In the genomic region with DNA sequence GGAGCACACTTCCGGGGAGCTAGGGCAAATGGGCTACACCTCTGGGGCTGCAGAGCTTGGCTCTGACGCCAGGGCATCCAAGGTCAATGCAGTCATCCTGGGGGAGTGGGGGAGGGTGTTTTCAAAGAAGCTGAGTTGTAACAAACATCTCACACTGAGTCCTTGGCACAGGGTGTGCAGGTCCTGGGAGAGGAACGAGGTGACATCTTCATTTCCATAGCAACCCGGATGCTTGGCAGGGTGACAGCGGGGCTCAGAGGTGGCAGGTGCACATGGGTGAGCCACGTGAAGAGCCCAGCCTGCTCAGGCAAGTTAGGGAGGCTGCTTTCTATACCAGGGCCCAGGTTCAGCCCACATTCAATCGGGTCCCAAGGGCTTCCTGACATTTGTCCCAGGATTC, we compare ENCODE assay signal across 11 mouse cellular contexts. TPM values are rescaled to one million over a fixed set of nuclear protein-coding genes. Genes with fewer than 3 reads are reported as not detected.
A peak's percentile ranks its signal among the peaks of the same experiment; 100 is the strongest.
DNase-seq lines count a peak whose midpoint lies in the region; ATAC-seq and TF ChIP-seq lines count a peak whose summit lies in the region.
"Had no signal": no experiment of that assay in that cellular context is flagged by ENCODE, and none has a peak within 500 bp of the region (broad histone marks: within the 10 kb centered on the region; RNA-seq: fewer than 3 reads in every experiment).

No protein-coding gene starts in this region.

- TF ChIP-seq CTCF in gastrocnemius, adult 2 months (IDR thresholded peaks at IDR 0.05), result no peak
- no peak for TF ChIP-seq CTCF in stomach, postnatal 0 days (IDR thresholded peaks at IDR 0.05; ENCODE audit: low read depth)

- H3K4me1 ChIP-seq in stomach, postnatal 0 days (replicated peaks; ENCODE audit: control insufficient read depth, insufficient read depth), result no peaks in the 10 kb centered on the region

- no peak overlapping the region for H3K9ac ChIP-seq in stomach, postnatal 0 days (ENCODE audit: low read length)
- H3K9ac ChIP-seq: forebrain, embryonic 12.5 days; hindbrain, embryonic 14.5 days; liver, postnatal 0 days had no signal

- no peak overlapping the region for H3K4me3 ChIP-seq in gastrocnemius, adult 2 months
- no peak overlapping the region for H3K4me3 ChIP-seq in stomach, postnatal 0 days (ENCODE audit: low read depth, low read length)
- H3K4me3 ChIP-seq: forebrain, embryonic 12.5 days had no signal

- 58% methylated on average over 7 of the region's 7 CpGs for WGBS in stomach, postnatal 0 days

- DNase-seq in gastrocnemius, adult 2 months, result peak; percentile 48
- no peak for DNase-seq in gastrocnemius, adult 8-10 months (ENCODE audit: low spot score in 2 of 2)
- peak; percentile 75 for DNase-seq in ovary, postnatal 36 days (ENCODE audit: low spot score)
- no peak for DNase-seq in ovary, postnatal 10 days (ENCODE audit: low spot score)
- DNase-seq in cerebellum, postnatal 14 days, result peak; percentile 92 to 96
- peak; percentile 94 for DNase-seq in testis, postnatal 10 days (ENCODE audit: low spot score)
- no peak for DNase-seq in stomach, postnatal 0 days (ENCODE audit: low spot score)
- DNase-seq in urinary bladder, postnatal 25 days (ENCODE audit: low spot score), result no peak
- DNase-seq: liver, postnatal 0 days had no signal

- H3K9me3 ChIP-seq in stomach, postnatal 0 days (ENCODE audit: control insufficient read depth, low read length), result no peaks in the 10 kb centered on the region
- H3K9me3 ChIP-seq: forebrain, embryonic 12.5 days had no signal

- TF ChIP-seq EP300 in stomach, postnatal 0 days (optimal IDR thresholded peaks at IDR 0.05), result no peak

- intact Hi-C loops in gastrocnemius, adult 2 months (cut with DNase I), result loop anchor here (10.0 kb wide), 1 partner anchor 284 kb away; the partner anchor contains the start of gene Nkx6-2

- ATAC-seq in stomach, postnatal 0 days (ENCODE audit: low FRiP score, low TSS enrichment), result no peak
- ATAC-seq: liver, postnatal 0 days had no signal

- no peaks in the 10 kb centered on the region for H3K36me3 ChIP-seq in stomach, postnatal 0 days (ENCODE audit: control insufficient read depth, insufficient read depth, low read length)
- H3K36me3 ChIP-seq: forebrain, embryonic 12.5 days had no signal

- H3K27ac ChIP-seq in gastrocnemius, adult 2 months, result no peak overlapping the region
- no peak overlapping the region for H3K27ac ChIP-seq in stomach, postnatal 0 days (replicated peaks)
- H3K27ac ChIP-seq: forebrain, embryonic 12.5 days; hindbrain, embryonic 14.5 days had no signal

- no peaks in the 10 kb centered on the region for H3K27me3 ChIP-seq in stomach, postnatal 0 days (ENCODE audit: control insufficient read depth, insufficient read depth, low read length)

- H3K4me2 ChIP-seq in stomach, postnatal 0 days (replicated peaks; ENCODE audit: low read depth), result no peak overlapping the region
- H3K4me2 ChIP-seq: forebrain, embryonic 12.5 days; hindbrain, embryonic 14.5 days had no signal

RNA-seq across cellular contexts. Expression of gene Pwwp2b, which starts 52.1 kb away (rescaled TPM):
- total RNA-seq in gastrocnemius, adult 2 months (2021), result 1 to 10 TPM; 3.0 to 7.4 TPM
- total RNA-seq in gastrocnemius, adult 8-10 months (2022), result 1 to 10 TPM; 3.6 to 5.5 (median 3.6) TPM
- 16.0 and 17.2 TPM in 2 replicates for polyA plus RNA-seq in stomach, postnatal 0 days (2015; fragmentation: Nextera tagmentation; extraction: Ambion mirVana)

Comparison
In these comparisons a context has a peak if more than half of its experiments do, and no peak if none do; other contexts are left out.
1. DNase-seq: peak in gastrocnemius, adult 2 months (single experiment), ovary, postnatal 36 days (single experiment), cerebellum, postnatal 14 days (2 of 2) and testis, postnatal 10 days (single experiment); none in gastrocnemius, adult 8-10 months (0 of 2), ovary, postnatal 10 days (single experiment), stomach, postnatal 0 days (single experiment) and urinary bladder, postnatal 25 days (single experiment).